Mouse (Mus musculus) CH12.LX (cell line): ENCODE data around the gene Vtcn1. TPM values are rescaled to one million over a fixed set of nuclear protein-coding genes. Genes with fewer than 3 reads are reported as not detected.

Experiments
- DNase-seq: peaks from one replicate; pipeline ENCODE4 v3.0.0-alpha.2; 2013; ENCODE audit errors: extremely low read depth
- H3K27ac ChIP-seq: 2 replicates; pipeline ENCODE4 v1.5.1; 2012; ENCODE audit warnings: low read depth, mild to moderate bottlenecking, control low read depth, moderate library complexity; ENCODE audit not compliant: insufficient read depth
- H3K27me3 ChIP-seq: replicated peaks from 2 replicates; pipeline ENCODE3; 2012; ENCODE audit warnings: inconsistent platforms
- H3K36me3 ChIP-seq, 2 experiments: replicated peaks in 1 of 2; 2 replicates each; pipeline versions ENCODE3 to v1.6.1; 2012; ENCODE audit warnings: inconsistent platforms in 1 of 2, low read length in 1 of 2, mild to moderate bottlenecking in 1 of 2, mixed read lengths in 1 of 2, moderate library complexity in 1 of 2; ENCODE audit not compliant: control insufficient read depth in 1 of 2, insufficient read depth in 1 of 2
- H3K4me1 ChIP-seq, 2 experiments: 2 replicates each; pipeline ENCODE4 v1.6.1; 2012; ENCODE audit warnings: inconsistent platforms in 1 of 2, moderate library complexity in 1 of 2; ENCODE audit not compliant: insufficient read depth in 2 of 2, control insufficient read depth in 1 of 2
- H3K4me2 ChIP-seq: 2 replicates; pipeline ENCODE4 v1.6.1; 2012; ENCODE audit warnings: low read depth, mild to moderate bottlenecking, control low read depth; ENCODE audit not compliant: poor library complexity, insufficient read depth, severe bottlenecking
- H3K4me3 ChIP-seq, 3 experiments: fragments of 150-350 bp in 1 of 3; sonication (generic) in 1 of 3; replicated peaks in 1 of 3; 2 replicates each; pipeline versions ENCODE3 to v1.5.1; 2011 to 2012; ENCODE audit warnings: low read depth in 2 of 3, low read length in 2 of 3, mild to moderate bottlenecking in 2 of 3, moderate library complexity in 2 of 3, control low read depth in 1 of 3, improper control_type of control experiment in 1 of 3, inconsistent platforms in 1 of 3, mixed read lengths in 1 of 3; ENCODE audit not compliant: poor library complexity in 1 of 3
- H3K79me2 ChIP-seq: replicated peaks from 2 replicates; pipeline ENCODE4 v1.6.1; 2012; ENCODE audit warnings: mild to moderate bottlenecking, moderate library complexity; ENCODE audit not compliant: control insufficient read depth, poor library complexity, insufficient read depth, severe bottlenecking; ENCODE audit errors: extremely low read depth
- H3K9ac ChIP-seq: 2 replicates; pipeline ENCODE4 v1.6.1; 2012; ENCODE audit warnings: low read depth, mild to moderate bottlenecking, control low read depth, moderate library complexity; ENCODE audit not compliant: insufficient read depth
- H3K9me3 ChIP-seq: replicated peaks from 2 replicates; pipeline ENCODE3; 2012; ENCODE audit warnings: low read length, inconsistent platforms, mixed read lengths
- BHLHE40 ChIP-seq: IDR thresholded peaks from 2 replicates; pipeline ENCODE4 v1.6.1; 2011; ENCODE audit warnings: mild to moderate bottlenecking, low read depth, low read length, improper control_type of control experiment
- CHD1 ChIP-seq: IDR thresholded peaks from 2 replicates; pipeline ENCODE4 v1.6.1; 2012; ENCODE audit warnings: low read depth, low read length, improper control_type of control experiment, inconsistent platforms
- CHD2 ChIP-seq: IDR thresholded peaks from 2 replicates; pipeline ENCODE4 v1.6.1; 2011; ENCODE audit warnings: low read length, improper control_type of control experiment
- CTCF ChIP-seq, 2 experiments: IDR thresholded peaks in 1 of 2; conservative IDR thresholded peaks in 1 of 2; 2 replicates each; pipeline ENCODE4 v1.5.1; 2011 to 2012; ENCODE audit warnings: low read depth in 2 of 2, low read length in 2 of 2, improper control_type of control experiment in 1 of 2, inconsistent platforms in 1 of 2, mild to moderate bottlenecking in 1 of 2, moderate library complexity in 1 of 2
- E2F4 ChIP-seq: IDR thresholded peaks from 2 replicates; pipeline ENCODE4 v1.6.1; 2011; ENCODE audit warnings: low read depth, low read length, improper control_type of control experiment; ENCODE audit not compliant: insufficient replicate concordance
- EP300 ChIP-seq: IDR thresholded peaks from 2 replicates; pipeline ENCODE4 v1.6.1; 2011; ENCODE audit warnings: low read length, improper control_type of control experiment
- ETS1 ChIP-seq: conservative IDR thresholded peaks from 2 replicates; pipeline ENCODE4 v1.6.1; 2012; ENCODE audit warnings: low read depth, mild to moderate bottlenecking, inconsistent platforms, low read length, improper control_type of control experiment, moderate library complexity
- IRF4 ChIP-seq: IDR thresholded peaks from 2 replicates; pipeline ENCODE4 v1.6.1; 2014; ENCODE audit warnings: low read depth, mild to moderate bottlenecking, inconsistent platforms, low read length, improper control_type of control experiment
- JUN ChIP-seq: IDR thresholded peaks from 2 replicates; pipeline ENCODE4 v1.6.1; 2011; ENCODE audit warnings: low read depth, mild to moderate bottlenecking, low read length, improper control_type of control experiment, moderate library complexity; ENCODE audit not compliant: insufficient read depth
- JUND ChIP-seq: conservative IDR thresholded peaks from 2 replicates; pipeline ENCODE4 v1.6.1; 2011; ENCODE audit warnings: low read depth, low read length, improper control_type of control experiment
- KAT2A ChIP-seq: IDR thresholded peaks from 2 replicates; pipeline ENCODE4 v1.6.1; 2012; ENCODE audit warnings: low read length, improper control_type of control experiment, inconsistent platforms; ENCODE audit not compliant: insufficient replicate concordance
- MAFK ChIP-seq: IDR thresholded peaks from 2 replicates; pipeline ENCODE4 v1.6.1; 2011; ENCODE audit warnings: low read length, improper control_type of control experiment; ENCODE audit not compliant: insufficient replicate concordance
- MAX ChIP-seq: IDR thresholded peaks from 2 replicates; pipeline ENCODE4 v1.6.1; 2011; ENCODE audit warnings: low read length, improper control_type of control experiment
- MAZ ChIP-seq: IDR thresholded peaks from 2 replicates; pipeline ENCODE4 v1.6.1; 2012; ENCODE audit warnings: low read depth, mild to moderate bottlenecking, inconsistent platforms, low read length, improper control_type of control experiment, moderate library complexity
- MEF2A ChIP-seq: IDR thresholded peaks from 2 replicates; pipeline ENCODE4 v1.6.1; 2014; ENCODE audit warnings: low read depth, mild to moderate bottlenecking, inconsistent platforms, low read length, improper control_type of control experiment, borderline replicate concordance
- MXI1 ChIP-seq: IDR thresholded peaks from 2 replicates; pipeline ENCODE4 v1.6.1; 2011; ENCODE audit warnings: mild to moderate bottlenecking, low read depth, low read length, improper control_type of control experiment
- POLR2AphosphoS2 ChIP-seq: IDR thresholded peaks from 2 replicates; pipeline ENCODE4 v1.6.1; 2011; ENCODE audit warnings: low read depth, low read length, improper control_type of control experiment
- RAD21 ChIP-seq: IDR thresholded peaks from 2 replicates; pipeline ENCODE4 v1.6.1; 2011; ENCODE audit warnings: low read depth, mild to moderate bottlenecking, low read length, improper control_type of control experiment, moderate library complexity
- RCOR1 ChIP-seq: conservative IDR thresholded peaks from 2 replicates; pipeline ENCODE4 v1.6.1; 2012; ENCODE audit warnings: low read depth, mild to moderate bottlenecking, inconsistent platforms, low read length, improper control_type of control experiment
- SIN3A ChIP-seq: IDR thresholded peaks from 2 replicates; pipeline ENCODE4 v1.6.1; 2012; ENCODE audit warnings: low read length, improper control_type of control experiment, inconsistent platforms
- SMC3 ChIP-seq: IDR thresholded peaks from 2 replicates; pipeline ENCODE4 v1.6.1; 2011; ENCODE audit warnings: low read depth, low read length, improper control_type of control experiment
- UBTF ChIP-seq: IDR thresholded peaks from 2 replicates; pipeline ENCODE4 v1.6.1; 2012; ENCODE audit warnings: low read depth, mild to moderate bottlenecking, inconsistent platforms, low read length, improper control_type of control experiment, moderate library complexity
- USF1 ChIP-seq: IDR thresholded peaks from 2 replicates; pipeline ENCODE4 v1.6.1; 2014; ENCODE audit warnings: low read depth, mild to moderate bottlenecking, inconsistent platforms, low read length, improper control_type of control experiment
- USF2 ChIP-seq: conservative IDR thresholded peaks from 2 replicates; pipeline ENCODE4 v1.6.1; 2011; ENCODE audit warnings: low read depth, low read length, improper control_type of control experiment
- ZC3H11A ChIP-seq: IDR thresholded peaks from 2 replicates; pipeline ENCODE4 v1.6.1; 2012; ENCODE audit warnings: low read depth, mild to moderate bottlenecking, inconsistent platforms, low read length, improper control_type of control experiment
- ZMIZ1 ChIP-seq: IDR thresholded peaks from 2 replicates; pipeline ENCODE4 v1.6.1; 2012; ENCODE audit warnings: low read depth, mild to moderate bottlenecking, inconsistent platforms, low read length, improper control_type of control experiment
- dilution Hi-C: fragments of 300-500 bp; cut with MboI; formaldehyde crosslinking; loops from 2 replicates; pipeline ENCODE4 v1.14.3; 2020; ENCODE audit warnings: low sequenced_read_pairs; ENCODE audit not compliant: extremely low pct_unique_long_range_greater_than_20kb, extremely low pct_ligation_motif_present
- in situ Hi-C: fragments of 300-500 bp; cut with MboI; formaldehyde crosslinking; loops from 3 replicates; pipeline ENCODE4 v1.14.3; 2019; ENCODE audit warnings: low sequenced_read_pairs, low pct_ligation_motif_present, low pct_unique_long_range_greater_than_20kb, mixed read lengths
- polyA plus RNA-seq: library from polyadenylated mRNA; unstranded; fragments of >175 nt; gene quantifications from 2 replicates; pipeline ENCODE4 v1.2.1, GENCODE M21; 2012; ENCODE audit warnings: low read depth; ENCODE audit not compliant: insufficient read length
- total RNA-seq, 2 experiments: library from RNA; depleted of rRNA; stranded (reverse); fragments of 300-350 nt in 1 of 2; fragments of >200 nt in 1 of 2; gene quantifications; 2 replicates each; pipeline ENCODE4 v1.2.3; 2012 to 2014

Vtcn1 gene
- total and polyA plus RNA-seq, 3 experiments, result 0.04 to 0.14 TPM; not detected in 1

- Histone ChIP-seq H3K9me3 (no peaks in the 10 kb centered on the region), H3K36me3 (peaks cover 25 to 95% of the 10 kb centered on the region in 2 experiments), H3K4me3 (no peak overlapping the region), H3K79me2 (no peaks in the 10 kb centered on the region), H3K27me3 (no peaks in the 10 kb centered on the region), H3K9ac (no peak overlapping the region), H3K4me2 (no peak overlapping the region), H3K4me1 (peaks cover 11 to 15% of the 10 kb centered on the region in 2 experiments), H3K27ac (no peak overlapping the region)
- dilution Hi-C loops, result no loop called here
- TF ChIP-seq RAD21, result no peak
- no peak for TF ChIP-seq UBTF
- no peak for TF ChIP-seq IRF4
- in situ Hi-C loops, result no loop called here
- DNase-seq, result no peak
Measured at GRCm38 (mm10) chr3:100935521-100935920, 110.3 kb downstream of the Vtcn1 start.

DNA sequence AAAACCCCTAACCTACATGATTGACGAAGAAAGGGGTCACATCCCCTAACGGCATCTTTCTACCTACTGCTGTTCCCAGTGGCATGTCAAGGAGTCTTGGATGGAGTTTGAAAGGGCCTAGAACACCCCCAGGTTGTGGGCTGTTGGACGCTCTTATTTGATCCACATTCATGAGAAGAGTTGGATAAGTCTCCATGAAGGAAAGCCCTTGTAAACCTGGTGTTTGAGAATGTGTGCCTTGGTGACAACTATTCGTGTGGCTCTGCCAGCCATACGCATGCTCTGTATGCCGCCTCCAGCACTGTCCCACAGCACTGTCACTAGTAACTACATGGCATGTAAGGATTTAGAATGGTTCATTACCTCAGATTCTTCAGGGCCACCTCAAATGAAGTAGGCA, 110.9 kb downstream of the Vtcn1 start:
- in situ Hi-C loops, result no loop called here
- TF ChIP-seq MAFK (no peak), KAT2A (no peak), ZC3H11A (no peak), IRF4 (no peak), USF1 (no peak), SIN3A (no peak), CHD1 (no peak), E2F4 (no peak), BHLHE40 (no peak), MAX (no peak), CHD2 (no peak)
- Histone ChIP-seq H3K79me2 (no peaks in the 10 kb centered on the region), H3K4me1 (peaks cover 11 to 15% of the 10 kb centered on the region in 2 experiments), H3K27ac (no peak overlapping the region), H3K27me3 (no peaks in the 10 kb centered on the region), H3K4me2 (no peak overlapping the region), H3K9ac (no peak overlapping the region), H3K4me3 (no peak overlapping the region), H3K36me3 (peaks cover 32 to 95% of the 10 kb centered on the region in 2 experiments), H3K9me3 (no peaks in the 10 kb centered on the region)
- no peak for DNase-seq
- dilution Hi-C loops, result no loop called here

DNA sequence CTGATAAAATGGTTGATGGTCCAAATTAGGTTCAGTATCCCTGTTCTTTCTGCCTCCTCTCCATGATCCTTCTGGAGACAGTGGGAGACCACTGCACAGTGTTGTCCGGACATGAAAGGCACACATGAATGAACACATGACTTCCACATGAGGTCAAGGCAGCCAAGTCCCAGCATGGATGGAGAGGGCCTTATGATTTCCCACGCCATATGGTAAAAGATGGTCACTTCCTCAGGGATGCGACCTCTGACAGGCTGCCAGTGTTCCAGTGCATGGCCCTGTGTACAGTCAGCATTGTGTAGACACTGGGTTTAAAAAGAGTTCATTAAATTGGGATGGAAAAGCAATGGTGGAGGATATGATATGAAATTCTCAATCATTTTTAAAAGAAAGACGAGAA, 113.0 kb downstream of the Vtcn1 start:
- Histone ChIP-seq H3K79me2 (no peaks in the 10 kb centered on the region), H3K4me3 (no peak overlapping the region), H3K27ac (no peak overlapping the region), H3K36me3 (peaks cover 45 to 96% of the 10 kb centered on the region in 2 experiments), H3K9me3 (no peaks in the 10 kb centered on the region), H3K4me1 (no peaks in the 10 kb centered on the region; a peak in 1 of 4 replicates), H3K9ac (no peak overlapping the region), H3K4me2 (no peak overlapping the region), H3K27me3 (no peaks in the 10 kb centered on the region)
- TF ChIP-seq JUN (no peak), MAFK (no peak), MAX (no peak), RCOR1 (no peak), MEF2A (no peak), CHD2 (no peak), BHLHE40 (no peak), SMC3 (no peak), ZC3H11A (no peak), POLR2AphosphoS2 (no peak), RAD21 (no peak), MAZ (no peak), CTCF (conservative IDR thresholded peaks at IDR 0.05 in 1 of 2, IDR thresholded peaks at IDR 0.05 in 1 of 2; ENCODE audit: low read depth in 2 of 2, low read length in 2 of 2) (no peak), ETS1 (no peak), EP300 (no peak), ZMIZ1 (no peak), USF2 (no peak), SIN3A (no peak), JUND (no peak), MXI1 (no peak)
- dilution Hi-C loops (no loop called here), in situ Hi-C loops (no loop called here)
- no peak for DNase-seq
